Mouse (Mus musculus): Measurements from ENCODE around the gene Hmgb1.

- TF ChIP-seq CTCF (IDR thresholded peaks at IDR 0.05; ENCODE audit: low read depth, low read length) (no peak), TAL1 (conservative IDR thresholded peaks at IDR 0.05; ENCODE audit: low read depth, low read length) (no peak), GATA2 (IDR thresholded peaks at IDR 0.05; ENCODE audit: borderline replicate concordance, low read depth, low read length) (no peak), POLR2AphosphoS5 (IDR thresholded peaks at IDR 0.05; ENCODE audit: insufficient replicate concordance, low read depth, low read length) (no peak)
Observed at GRCm38 (mm10) chr5:149229619-149230339, 45.5 kb upstream of the Hmgb1 start.
